Mouse (Mus musculus): ENCODE data around the gene Ehmt2. TPM values are rescaled to one million over a fixed set of nuclear protein-coding genes. Genes with fewer than 3 reads are reported as not detected.
"Not testable (repeated sequence)": the region's sequence is repeated elsewhere in the genome, so short reads cannot be mapped to it uniquely, and the experiment has no call there.

Ehmt2 gene
- polyA plus RNA-seq, 1 experiment from 2014 or later, result 86.8 TPM

DNA sequence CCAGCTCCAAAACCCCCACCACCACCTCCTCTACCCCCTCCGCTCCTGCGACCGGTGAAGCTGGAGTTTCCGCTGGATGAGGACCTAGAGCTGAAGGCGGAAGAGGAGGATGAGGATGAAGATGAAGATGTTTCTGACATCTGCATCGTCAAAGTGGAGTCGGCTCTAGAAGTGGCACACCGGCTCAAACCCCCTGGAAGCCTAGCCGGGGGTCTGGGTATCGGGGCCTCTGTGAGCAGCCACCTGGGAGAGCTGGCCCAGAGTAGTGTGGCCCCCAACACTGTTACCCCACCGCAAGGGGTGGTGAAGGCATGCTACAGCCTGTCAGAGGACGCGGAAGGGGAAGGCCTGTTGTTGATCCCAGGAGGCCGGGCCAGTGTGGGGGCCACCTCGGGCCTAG lies 2.5 kb upstream of the Ehmt2 start:
- no peak for ATAC-seq (ENCODE audit: low read depth)
- H3K4me2 ChIP-seq (ENCODE audit: low read depth, low read length), result peak overlapping the region; percentile 82
- peaks cover 37% of the 10 kb centered on the region for H3K4me1 ChIP-seq (ENCODE audit: control insufficient read depth, insufficient read depth, low read length)
- no peaks in the 10 kb centered on the region for H3K36me3 ChIP-seq (ENCODE audit: control insufficient read depth, insufficient read depth, low read length)
- 86% methylated on average over 15 of the region's 15 CpGs for WGBS
- no peaks in the 10 kb centered on the region for H3K27me3 ChIP-seq (ENCODE audit: control insufficient read depth, insufficient read depth, low read length)
- peak overlapping the region; percentile 92 for H3K9ac ChIP-seq (replicated peaks; ENCODE audit: low read depth, low read length)
- peak overlapping the region; percentile 79 for H3K4me3 ChIP-seq (ENCODE audit: low read depth, low read length)
- peak overlapping the region; percentile 90; the same call in 1 of the 2 replicates for H3K27ac ChIP-seq (ENCODE audit: low read depth, low read length)
- H3K9me3 ChIP-seq (ENCODE audit: control insufficient read depth, low read length), result no peaks in the 10 kb centered on the region

DNA sequence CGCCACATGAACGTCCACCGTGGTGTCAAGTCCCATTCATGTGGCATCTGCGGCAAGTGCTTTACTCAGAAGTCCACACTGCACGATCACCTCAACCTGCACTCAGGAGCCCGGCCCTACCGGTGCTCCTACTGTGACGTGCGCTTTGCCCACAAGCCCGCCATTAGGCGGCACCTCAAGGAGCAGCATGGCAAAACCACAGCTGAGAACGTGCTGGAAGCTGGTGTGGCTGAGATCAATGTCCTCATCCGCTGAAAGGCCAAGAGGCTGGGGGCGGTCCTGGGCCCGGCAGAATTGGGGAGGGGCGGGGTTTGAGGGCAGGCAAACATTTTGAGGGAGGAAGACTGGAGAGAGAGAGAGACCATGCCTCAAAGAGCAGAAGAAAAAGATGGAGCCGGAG lies 1.9 kb upstream of the Ehmt2 start:
- Histone ChIP-seq H3K4me1 (ENCODE audit: control insufficient read depth, insufficient read depth, low read length) (peaks cover 37% of the 10 kb centered on the region), H3K4me2 (ENCODE audit: low read depth, low read length) (peak overlapping the region; percentile 82; the same call in 1 of the 2 replicates), H3K36me3 (ENCODE audit: control insufficient read depth, insufficient read depth, low read length) (no peaks in the 10 kb centered on the region), H3K27me3 (ENCODE audit: control insufficient read depth, insufficient read depth, low read length) (no peaks in the 10 kb centered on the region), H3K4me3 (ENCODE audit: low read depth, low read length) (no peak overlapping the region; the same call in 1 of the 2 replicates), H3K9ac (replicated peaks; ENCODE audit: low read depth, low read length) (no peak overlapping the region), H3K9me3 (ENCODE audit: control insufficient read depth, low read length) (no peaks in the 10 kb centered on the region), H3K27ac (ENCODE audit: low read depth, low read length) (no peak overlapping the region)
- ATAC-seq (ENCODE audit: low read depth), result no peak
- 89% methylated on average over 17 of the region's 17 CpGs for WGBS

DNA sequence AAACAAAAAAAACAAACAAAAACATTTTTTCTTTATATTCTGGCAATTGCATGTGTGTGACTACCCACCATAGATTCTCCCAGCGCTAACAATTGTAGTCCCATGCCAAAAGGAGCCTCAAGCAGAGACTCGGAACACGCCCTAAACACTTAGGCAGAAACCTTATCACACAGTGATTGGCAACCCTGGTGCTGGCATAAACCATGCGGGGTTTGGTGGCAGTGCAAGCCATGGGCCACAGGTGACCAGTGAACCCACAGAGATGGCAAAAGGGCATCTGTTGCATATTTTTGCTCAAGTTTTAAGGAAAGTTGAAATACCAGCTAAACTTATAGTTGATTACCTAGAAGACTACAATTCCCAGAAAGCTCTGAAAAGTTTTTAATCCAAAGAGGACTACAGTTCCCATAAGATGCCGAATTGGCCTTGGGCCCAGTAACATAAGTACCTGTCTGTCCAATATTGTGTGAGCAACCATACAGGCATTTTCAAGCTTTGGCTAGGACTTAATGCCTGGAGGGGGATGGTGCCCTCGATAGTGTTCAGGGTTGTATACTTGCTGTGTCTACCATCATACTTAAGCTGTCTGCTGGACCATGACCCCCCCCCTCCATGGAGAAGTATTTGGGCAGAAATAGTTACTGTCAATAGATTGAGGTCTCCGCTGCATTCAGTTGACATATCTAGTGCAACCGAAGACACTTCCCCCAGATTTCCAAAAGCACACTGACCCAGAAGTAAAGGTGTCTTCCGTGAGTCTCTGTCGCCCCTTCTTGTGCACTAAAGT lies 703 bp upstream of the Ehmt2 start:
- 25% methylated on average over 10 of the region's 10 CpGs for WGBS
- H3K4me1 ChIP-seq (ENCODE audit: control insufficient read depth, insufficient read depth, low read length), result peaks cover 37% of the 10 kb centered on the region
- H3K36me3 ChIP-seq (ENCODE audit: control insufficient read depth, insufficient read depth, low read length), result peaks cover 6% of the 10 kb centered on the region
- H3K4me2 ChIP-seq (ENCODE audit: low read depth, low read length), result peak overlapping the region; percentile 97
- H3K9ac ChIP-seq (replicated peaks; ENCODE audit: low read depth, low read length), result peak overlapping the region; percentile 98
- H3K4me3 ChIP-seq (ENCODE audit: low read depth, low read length), result peak overlapping the region; percentile 82
- no peaks in the 10 kb centered on the region for H3K9me3 ChIP-seq (ENCODE audit: control insufficient read depth, low read length)
- H3K27me3 ChIP-seq (ENCODE audit: control insufficient read depth, insufficient read depth, low read length), result no peaks in the 10 kb centered on the region
- H3K27ac ChIP-seq (ENCODE audit: low read depth, low read length), result peak overlapping the region; percentile 97
- ATAC-seq (ENCODE audit: low read depth), result no peak

DNA sequence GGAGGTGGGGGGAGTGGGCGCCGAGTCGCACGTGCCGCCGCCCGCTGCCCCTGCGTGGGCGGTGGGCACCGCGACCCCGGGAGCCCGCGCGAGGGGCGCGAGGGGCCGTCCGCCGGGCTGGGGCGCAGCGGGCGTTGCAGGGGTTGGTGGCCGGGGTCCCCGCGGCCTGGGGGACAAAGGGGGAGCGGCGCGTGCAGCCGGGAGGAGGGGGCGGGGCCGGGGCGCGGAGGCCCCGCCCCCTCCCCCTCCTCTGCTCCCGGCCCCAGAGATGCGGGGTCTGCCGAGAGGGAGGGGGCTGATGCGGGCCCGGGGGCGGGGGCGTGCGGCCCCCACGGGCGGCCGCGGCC lies 410 bp downstream of the Ehmt2 start:
- H3K4me1 ChIP-seq (ENCODE audit: control insufficient read depth, insufficient read depth, low read length), result peaks cover 34% of the 10 kb centered on the region
- 0% methylated on average over 6 of the region's 47 CpGs for WGBS

DNA sequence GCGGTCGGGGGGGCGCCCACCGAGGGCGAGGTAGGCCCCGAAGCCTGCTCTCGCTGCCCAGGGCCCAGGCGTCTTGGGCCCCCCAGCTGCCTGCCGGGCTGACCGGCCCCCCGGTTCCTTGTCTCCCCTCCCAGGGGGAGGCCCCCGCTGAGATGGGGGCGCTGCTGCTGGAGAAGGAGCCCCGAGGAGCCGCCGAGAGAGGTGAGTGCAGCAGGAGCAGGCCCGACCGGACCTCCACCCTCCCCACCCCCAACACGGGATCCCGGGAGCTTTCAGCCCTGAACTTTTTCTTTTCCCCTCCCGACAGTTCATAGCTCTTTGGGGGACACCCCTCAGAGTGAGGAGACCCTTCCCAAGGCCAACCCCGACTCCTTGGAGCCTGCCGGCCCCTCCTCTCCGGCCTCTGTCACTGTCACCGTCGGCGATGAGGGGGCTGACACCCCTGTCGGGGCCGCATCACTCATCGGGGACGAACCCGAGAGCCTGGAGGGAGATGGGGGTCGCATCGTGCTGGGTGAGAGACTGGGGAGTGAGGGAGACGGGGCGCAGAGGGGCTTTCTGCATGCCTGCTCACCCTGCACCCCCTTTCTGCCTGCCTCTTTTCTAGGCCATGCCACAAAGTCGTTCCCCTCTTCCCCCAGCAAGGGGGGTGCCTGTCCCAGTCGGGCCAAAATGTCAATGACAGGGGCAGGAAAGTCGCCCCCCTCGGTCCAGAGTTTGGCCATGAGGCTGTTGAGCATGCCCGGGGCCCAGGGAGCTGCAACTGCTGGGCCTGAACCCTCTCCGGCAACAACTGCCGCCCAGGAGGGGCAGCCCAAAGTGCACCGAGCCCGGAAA lies 1.0 kb downstream of the Ehmt2 start:
- peak; percentile 9; the same call in 1 of the 2 replicates for ATAC-seq (ENCODE audit: low read depth)
- WGBS, result 0% methylated on average over 33 of the region's 45 CpGs

More for the DNA sequence above, 410 bp downstream of the Ehmt2 start:
- Histone ChIP-seq H3K27ac (ENCODE audit: low read depth, low read length) (peak overlapping the region; percentile 97), H3K36me3 (ENCODE audit: control insufficient read depth, insufficient read depth, low read length) (peaks cover 11% of the 10 kb centered on the region), H3K9me3 (ENCODE audit: control insufficient read depth, low read length) (no peaks in the 10 kb centered on the region), H3K4me2 (ENCODE audit: low read depth, low read length) (peak overlapping the region; percentile 97), H3K27me3 (ENCODE audit: control insufficient read depth, insufficient read depth, low read length) (no peaks in the 10 kb centered on the region), H3K9ac (replicated peaks; ENCODE audit: low read depth, low read length) (peak overlapping the region; percentile 98), H3K4me3 (ENCODE audit: low read depth, low read length) (peak overlapping the region; percentile 82)
- 0 out of 2 replicates have a peak, but pooled peaks have one; percentile 3 for ATAC-seq (ENCODE audit: low read depth)

DNA sequence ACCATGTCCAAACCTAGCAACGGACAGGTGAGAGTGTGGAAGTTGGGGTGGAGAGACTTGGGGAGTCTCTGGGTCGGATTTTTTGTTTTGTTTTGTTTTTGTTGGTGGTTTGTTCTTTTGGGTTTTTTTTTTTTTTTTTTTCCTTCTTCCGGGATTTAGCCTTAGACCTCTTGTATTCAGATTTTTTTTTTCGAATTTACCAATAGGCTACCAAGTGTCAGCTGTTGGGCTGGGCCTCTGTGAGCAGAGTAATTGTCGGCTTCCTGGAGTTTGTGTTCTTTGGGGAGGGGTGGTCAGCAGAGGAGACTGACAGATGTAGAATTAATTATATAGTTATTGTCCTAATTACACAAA lies 1.6 kb downstream of the Ehmt2 start:
- peak overlapping the region; percentile 82 for H3K4me3 ChIP-seq (ENCODE audit: low read depth, low read length)
- H3K9ac ChIP-seq (replicated peaks; ENCODE audit: low read depth, low read length), result peak overlapping the region; percentile 98
- peak overlapping the region; percentile 97 for H3K4me2 ChIP-seq (ENCODE audit: low read depth, low read length)
- peaks cover 17% of the 10 kb centered on the region for H3K36me3 ChIP-seq (ENCODE audit: control insufficient read depth, insufficient read depth, low read length)
- H3K27ac ChIP-seq (ENCODE audit: low read depth, low read length), result peak overlapping the region; percentile 97
- no peaks in the 10 kb centered on the region for H3K9me3 ChIP-seq (ENCODE audit: control insufficient read depth, low read length)
- H3K4me1 ChIP-seq (ENCODE audit: control insufficient read depth, insufficient read depth, low read length), result peaks cover 32% of the 10 kb centered on the region
- H3K27me3 ChIP-seq (ENCODE audit: control insufficient read depth, insufficient read depth, low read length), result no peaks in the 10 kb centered on the region
- WGBS, result 4% methylated on average over 5 of the region's 5 CpGs
- ATAC-seq (ENCODE audit: low read depth), result no peak

More for the DNA sequence above, 1.0 kb downstream of the Ehmt2 start:
- Histone ChIP-seq H3K27ac (ENCODE audit: low read depth, low read length) (peak overlapping the region; percentile 97), H3K4me3 (ENCODE audit: low read depth, low read length) (peak overlapping the region; percentile 82), H3K9me3 (ENCODE audit: control insufficient read depth, low read length) (no peaks in the 10 kb centered on the region), H3K27me3 (ENCODE audit: control insufficient read depth, insufficient read depth, low read length) (no peaks in the 10 kb centered on the region), H3K4me1 (ENCODE audit: control insufficient read depth, insufficient read depth, low read length) (peaks cover 32% of the 10 kb centered on the region), H3K9ac (replicated peaks; ENCODE audit: low read depth, low read length) (peak overlapping the region; percentile 98), H3K36me3 (ENCODE audit: control insufficient read depth, insufficient read depth, low read length) (peaks cover 11% of the 10 kb centered on the region), H3K4me2 (ENCODE audit: low read depth, low read length) (peak overlapping the region; percentile 97)

DNA sequence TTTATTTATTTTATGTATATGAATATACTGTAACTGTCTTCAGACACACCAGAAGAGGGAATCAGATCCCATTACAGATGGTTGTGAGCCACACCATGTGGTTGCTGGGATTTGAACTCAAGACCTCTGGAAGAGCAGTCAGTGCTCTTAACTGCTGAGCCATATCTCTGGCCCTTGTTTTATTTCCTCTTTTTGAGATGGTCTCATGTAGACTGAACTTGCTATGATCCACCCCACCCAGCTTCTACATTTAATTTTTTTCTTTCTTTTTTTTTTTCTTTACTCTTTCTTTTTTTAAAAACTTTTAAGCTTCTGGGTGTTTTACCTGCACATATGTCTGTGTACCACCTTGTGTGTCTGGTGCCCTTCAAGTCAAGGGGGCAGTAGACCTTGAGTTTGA lies 2.6 kb downstream of the Ehmt2 start:
- not testable (repeated sequence) for H3K4me3 ChIP-seq (ENCODE audit: low read depth, low read length); H3K27ac ChIP-seq (ENCODE audit: low read depth, low read length); H3K9me3 ChIP-seq (ENCODE audit: control insufficient read depth, low read length); ATAC-seq (ENCODE audit: low read depth); H3K27me3 ChIP-seq (ENCODE audit: control insufficient read depth, insufficient read depth, low read length); H3K4me2 ChIP-seq (ENCODE audit: low read depth, low read length); H3K9ac ChIP-seq (replicated peaks; ENCODE audit: low read depth, low read length)
- Histone ChIP-seq H3K4me1 (ENCODE audit: control insufficient read depth, insufficient read depth, low read length) (peaks cover 25% of the 10 kb centered on the region), H3K36me3 (ENCODE audit: control insufficient read depth, insufficient read depth, low read length) (peaks cover 24% of the 10 kb centered on the region)

DNA sequence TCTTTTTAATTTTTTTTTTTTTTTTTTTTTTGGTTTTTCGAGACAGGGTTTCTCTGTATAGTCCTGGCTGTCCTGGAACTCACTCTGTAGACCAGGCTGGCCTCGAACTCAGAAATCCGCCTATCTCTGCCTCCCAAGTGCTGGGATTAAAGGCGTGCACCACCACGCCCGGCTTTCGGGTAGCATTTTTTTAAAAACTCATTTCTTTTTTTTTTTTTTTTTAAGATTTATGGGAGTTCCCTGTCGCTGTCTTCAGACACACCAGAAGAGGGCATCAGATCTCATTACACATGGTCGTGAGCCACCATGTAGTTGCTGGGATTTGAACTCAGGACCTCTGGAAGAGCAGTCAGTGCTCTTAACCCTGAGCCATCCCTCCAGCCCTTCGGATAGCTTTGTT lies 3.7 kb downstream of the Ehmt2 start:
- Histone ChIP-seq H3K4me1 (ENCODE audit: control insufficient read depth, insufficient read depth, low read length) (peaks cover 14% of the 10 kb centered on the region), H3K36me3 (ENCODE audit: control insufficient read depth, insufficient read depth, low read length) (peaks cover 36% of the 10 kb centered on the region)
- H3K9ac ChIP-seq (replicated peaks; ENCODE audit: low read depth, low read length); H3K4me3 ChIP-seq (ENCODE audit: low read depth, low read length); H3K27ac ChIP-seq (ENCODE audit: low read depth, low read length); H3K9me3 ChIP-seq (ENCODE audit: control insufficient read depth, low read length); H3K4me2 ChIP-seq (ENCODE audit: low read depth, low read length); ATAC-seq (ENCODE audit: low read depth); H3K27me3 ChIP-seq (ENCODE audit: control insufficient read depth, insufficient read depth, low read length): not testable (repeated sequence)
- 89% methylated on average over 8 of the region's 10 CpGs for WGBS

DNA sequence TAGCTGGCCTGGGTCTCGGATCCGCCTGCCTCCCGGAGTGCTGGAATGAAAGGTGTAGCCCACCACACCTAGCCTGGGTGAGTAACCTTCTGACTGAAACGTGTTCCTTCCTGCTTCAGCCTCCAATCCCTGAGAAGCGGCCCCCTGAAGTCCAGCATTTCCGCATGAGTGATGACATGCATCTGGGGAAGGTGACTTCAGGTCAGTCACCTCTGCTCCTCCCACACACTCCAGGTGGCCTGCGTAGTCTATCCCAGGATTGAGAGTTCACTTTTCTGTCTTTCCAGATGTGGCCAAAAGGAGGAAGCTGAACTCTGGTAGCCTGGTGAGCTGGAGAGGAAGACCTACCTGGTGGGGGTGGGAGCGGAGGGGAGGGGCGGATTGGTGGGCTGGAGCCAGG lies 4.6 kb downstream of the Ehmt2 start:
- H3K36me3 ChIP-seq (ENCODE audit: control insufficient read depth, insufficient read depth, low read length), result peaks cover 45% of the 10 kb centered on the region
- 95% methylated on average over 9 of the region's 9 CpGs for WGBS

More for the DNA sequence above, 4.6 kb downstream of the Ehmt2 start:
- peaks cover 6% of the 10 kb centered on the region; the same call in 1 of the 2 replicates for H3K4me1 ChIP-seq (ENCODE audit: control insufficient read depth, insufficient read depth, low read length)
- H3K9ac ChIP-seq (replicated peaks; ENCODE audit: low read depth, low read length), result no peak overlapping the region
- no peak overlapping the region for H3K27ac ChIP-seq (ENCODE audit: low read depth, low read length)
- no peak for ATAC-seq (ENCODE audit: low read depth)
- H3K4me3 ChIP-seq (ENCODE audit: low read depth, low read length), result no peak overlapping the region
- no peak overlapping the region for H3K4me2 ChIP-seq (ENCODE audit: low read depth, low read length)
- no peaks in the 10 kb centered on the region for H3K9me3 ChIP-seq (ENCODE audit: control insufficient read depth, low read length)
- H3K27me3 ChIP-seq (ENCODE audit: control insufficient read depth, insufficient read depth, low read length), result no peaks in the 10 kb centered on the region
